Mouse (Mus musculus): ENCODE measurements around the gene Ddn.

Gene Ddn

DNA sequence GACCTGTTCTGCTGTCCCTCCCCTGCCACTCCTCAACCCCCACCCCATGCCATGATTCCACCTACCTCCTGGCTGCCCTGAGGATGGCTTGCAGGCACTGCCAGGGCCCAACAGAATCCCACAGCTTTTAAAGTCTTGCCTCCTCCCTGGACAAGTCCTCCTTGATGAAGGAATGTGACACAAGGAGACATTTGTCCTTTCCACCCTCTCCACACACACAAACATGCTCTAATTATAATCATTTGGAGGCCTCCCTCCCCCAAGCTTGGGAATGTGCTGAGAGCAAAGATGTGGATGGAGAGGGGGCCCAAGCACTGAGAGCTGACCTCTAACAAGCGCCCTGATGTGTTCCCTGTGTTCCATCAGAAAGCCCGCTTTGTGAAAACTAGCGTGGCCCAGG is at the start of gene Ddn:
Ddn (minus strand) TSS at position 101 of the 400 bp plus-strand sequence.
- DNase-seq (ENCODE audit: low spot score), result no peak

DNA sequence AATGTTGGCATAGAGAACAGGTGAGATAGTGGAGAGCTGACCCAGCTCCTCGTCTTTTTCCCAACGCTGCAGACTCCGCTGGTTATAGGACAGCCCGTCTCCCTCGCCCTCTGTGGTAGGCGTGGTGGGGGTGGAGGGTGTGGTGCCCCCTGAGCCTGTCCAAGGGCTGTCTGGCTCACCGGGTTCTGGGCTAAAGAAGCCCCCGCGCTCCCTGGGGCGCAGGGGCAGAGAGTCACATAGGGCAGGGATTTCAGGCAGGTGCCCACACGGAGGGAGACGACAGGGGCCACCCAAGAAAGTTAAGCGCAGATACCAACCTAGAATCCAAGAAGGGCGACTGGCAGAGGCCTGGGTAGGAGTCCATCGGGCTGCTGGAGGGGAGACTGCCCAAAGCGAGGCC is 44.9 kb upstream of the Ddn start:
- no peak for DNase-seq (ENCODE audit: low spot score)

DNA sequence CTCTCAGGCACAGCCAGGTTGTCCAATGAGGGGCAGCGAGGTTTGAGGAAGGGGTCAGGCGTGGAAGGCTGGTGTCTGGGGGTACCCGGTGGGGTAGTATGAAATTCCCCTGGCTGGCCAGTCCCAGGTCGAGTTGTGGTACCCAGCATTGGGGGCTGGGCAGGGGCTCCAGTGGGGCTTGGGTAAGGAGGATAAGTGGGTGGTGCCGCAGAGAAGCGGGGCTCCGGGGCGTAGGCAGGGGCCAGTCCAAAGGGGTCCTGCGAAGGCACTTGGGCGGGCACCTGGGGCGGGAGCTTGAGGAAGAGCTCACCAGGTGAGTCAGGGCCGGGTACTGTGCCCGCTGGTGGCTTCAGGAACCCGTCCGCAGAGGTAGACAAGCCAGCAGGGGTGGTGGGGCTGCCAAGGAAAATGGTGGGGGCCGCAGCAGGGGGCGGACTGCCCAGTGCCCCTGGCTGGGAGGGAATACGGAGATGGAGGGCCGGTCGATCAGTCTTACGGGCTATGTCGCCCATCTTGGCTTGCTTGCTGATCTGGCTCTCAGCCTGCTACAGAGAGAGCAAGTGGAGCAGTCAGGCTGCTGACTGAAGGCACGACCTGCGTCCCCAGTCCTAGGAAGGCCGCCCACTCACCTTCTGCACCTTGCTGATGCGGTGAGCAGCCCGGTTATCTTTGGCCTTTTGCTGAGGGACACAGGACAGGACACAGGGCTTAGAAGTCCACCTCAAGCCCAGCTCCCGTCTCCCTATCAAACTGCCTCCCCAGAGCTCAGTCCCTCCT is 44.1 kb upstream of the Ddn start:
- DNase-seq (ENCODE audit: low spot score), result no peak

DNA sequence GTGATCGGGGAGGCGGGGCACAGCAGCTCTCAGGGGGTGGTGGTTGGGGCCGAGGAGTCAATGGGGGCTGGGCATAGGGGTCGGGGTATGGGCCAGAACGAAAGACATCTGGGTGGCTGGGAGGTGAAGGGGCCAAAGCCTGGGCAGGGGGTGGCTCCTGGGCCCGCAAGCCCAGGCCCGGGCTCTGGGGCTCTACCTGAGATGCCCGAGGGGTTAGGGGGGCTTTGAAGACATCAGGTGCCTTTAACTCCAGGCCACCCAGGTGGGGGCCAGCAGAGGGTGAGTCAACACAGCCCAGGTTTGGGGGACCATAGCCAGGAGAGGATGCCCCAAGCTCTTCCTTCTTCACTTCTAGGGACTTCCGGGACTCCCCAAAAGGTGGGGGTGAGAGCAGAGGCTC is 43.4 kb upstream of the Ddn start:
- DNase-seq (ENCODE audit: low spot score), result no peak

DNA sequence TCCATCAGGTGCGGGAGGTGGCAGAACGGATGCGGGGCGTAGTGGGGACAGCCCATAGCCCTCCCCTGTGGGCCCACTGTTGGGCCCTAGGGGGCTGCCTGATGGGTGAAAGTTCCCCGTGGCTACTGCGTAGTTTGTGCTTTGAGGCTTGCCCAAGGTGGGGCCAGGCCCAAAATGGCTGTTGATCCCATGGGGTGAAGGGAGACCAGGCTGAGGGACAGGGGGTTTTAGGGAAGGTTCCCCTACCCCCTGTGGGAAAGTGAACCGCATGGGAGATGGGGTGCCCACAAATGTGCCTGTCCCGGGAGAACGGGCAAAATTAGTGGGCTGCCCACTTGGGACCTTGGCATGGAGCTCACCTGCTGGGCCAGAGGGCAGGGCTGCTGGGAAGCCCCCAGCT is 42.8 kb upstream of the Ddn start:
- no peak for DNase-seq (ENCODE audit: low spot score)

DNA sequence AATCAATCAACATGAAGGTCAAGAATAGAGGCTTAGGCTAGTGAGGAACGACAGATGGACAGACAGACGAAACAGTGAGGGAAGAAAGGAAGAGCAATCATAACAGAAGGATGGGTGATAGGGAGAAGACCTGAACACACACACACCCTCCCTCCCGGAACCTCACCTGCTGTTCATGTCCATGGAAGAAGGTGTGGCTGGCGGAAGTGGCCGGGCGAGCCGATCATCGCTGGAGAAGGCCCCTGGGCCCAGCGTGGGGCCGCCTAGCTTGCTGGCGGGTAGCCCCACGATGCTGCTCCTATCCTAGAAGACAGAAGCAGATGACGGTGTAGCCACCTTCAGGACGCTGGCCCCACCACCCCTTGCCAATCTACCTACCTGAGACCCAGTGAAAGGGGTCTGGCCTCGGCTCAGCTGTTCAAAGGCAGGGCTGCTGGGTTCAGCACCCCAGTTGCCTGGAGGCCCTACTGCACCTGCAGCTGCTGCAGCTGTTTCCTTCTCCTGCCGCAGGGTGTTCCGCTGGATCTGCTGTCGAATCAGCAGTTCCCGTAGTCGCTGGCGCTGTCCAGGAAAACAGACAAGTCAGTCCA is 42.0 kb upstream of the Ddn start:
- no peak for DNase-seq (ENCODE audit: low spot score)

DNA sequence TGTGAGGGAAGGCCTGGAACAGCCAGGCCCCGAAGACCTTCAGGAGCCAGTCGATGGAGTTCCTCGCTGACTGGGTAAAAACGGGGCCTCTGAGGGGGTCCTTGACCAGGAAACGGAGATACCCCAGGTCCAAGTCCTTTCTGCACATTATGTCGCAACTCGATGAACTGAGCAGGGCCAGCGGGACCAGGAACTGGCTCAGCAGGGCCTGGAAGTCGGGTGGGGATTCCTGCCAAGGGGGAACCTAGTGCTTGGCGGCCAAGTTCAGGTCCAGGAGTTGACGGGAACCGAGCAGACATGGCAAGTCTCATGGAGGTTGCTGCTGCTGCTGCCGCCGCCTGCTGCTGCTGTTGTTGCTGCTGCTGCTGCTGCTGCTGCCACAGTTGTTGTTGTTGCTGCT is 41.4 kb upstream of the Ddn start:
- DNase-seq (ENCODE audit: low spot score), result no peak

DNA sequence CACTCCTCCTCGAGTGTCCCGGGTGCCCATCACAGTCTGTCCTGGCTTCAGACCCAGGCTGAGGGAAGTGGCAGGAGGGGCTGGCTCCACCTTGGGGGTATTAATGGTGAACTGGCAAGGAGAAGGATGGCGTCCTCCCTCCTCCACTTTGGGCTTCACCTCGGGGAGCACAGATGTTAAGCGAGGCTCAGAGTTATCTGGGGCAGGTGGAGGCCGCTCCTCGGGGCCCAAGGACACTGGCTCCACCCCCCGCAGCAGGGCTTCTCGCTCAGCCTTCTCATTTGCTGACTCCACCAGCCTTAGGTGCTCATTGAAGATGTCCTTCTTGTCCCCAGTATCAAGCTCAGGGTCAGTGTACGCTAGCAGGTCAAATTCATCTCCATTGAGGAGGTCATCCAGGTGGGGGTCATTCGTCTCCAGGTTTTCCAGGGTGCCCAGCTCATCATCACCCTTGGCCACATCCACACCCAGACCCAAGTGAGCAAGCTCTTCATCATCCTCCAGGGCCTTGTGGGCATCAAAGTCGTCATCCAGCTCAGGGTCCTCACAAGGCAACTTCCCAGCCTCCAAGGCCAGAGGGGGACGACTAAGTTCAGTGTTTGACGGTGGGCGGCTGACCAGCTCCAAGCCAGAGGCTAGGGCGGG is 40.8 kb upstream of the Ddn start:
- no peak for DNase-seq (ENCODE audit: low spot score)

DNA sequence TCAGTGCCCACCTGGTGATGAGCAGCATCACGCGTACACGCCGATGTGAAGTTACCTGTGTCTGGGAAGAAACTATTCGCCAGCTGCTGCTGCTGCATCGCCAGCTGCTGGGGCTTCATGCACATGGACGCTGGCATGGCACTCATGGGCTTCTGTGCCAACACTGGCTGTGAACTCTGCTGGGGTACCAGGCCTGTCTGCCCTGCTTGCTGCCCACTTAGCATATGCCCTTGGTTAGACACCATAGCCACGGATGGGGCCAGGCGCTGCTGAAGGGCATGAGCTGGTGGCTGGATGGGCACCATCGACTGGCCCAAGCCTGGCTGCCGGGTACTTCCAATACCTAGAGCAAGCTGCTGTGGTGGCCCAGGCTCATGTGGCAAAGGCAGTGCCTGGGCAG is 39.9 kb upstream of the Ddn start:
- DNase-seq (ENCODE audit: low spot score), result no peak

DNA sequence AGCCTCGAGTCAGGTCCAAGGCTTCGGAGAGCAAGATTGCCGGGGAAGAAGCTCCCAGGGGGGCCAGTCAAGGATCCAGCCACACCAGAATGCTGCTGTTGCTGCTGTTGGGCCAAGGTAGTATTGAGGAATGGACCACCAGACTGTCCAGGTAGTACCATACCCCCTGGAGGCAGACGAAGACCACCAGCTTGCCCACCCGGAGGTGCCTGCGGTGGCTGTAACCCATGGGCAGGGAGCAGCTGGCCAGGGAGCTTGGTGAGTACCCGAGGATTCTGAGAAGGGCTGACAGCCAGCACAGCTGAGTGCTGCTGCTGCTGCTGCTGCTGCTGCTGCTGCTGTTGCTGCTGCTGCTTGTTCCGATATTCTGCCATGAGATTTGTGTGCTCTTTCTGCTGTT is 36.9 kb upstream of the Ddn start:
- no peak for DNase-seq (ENCODE audit: low spot score)

DNA sequence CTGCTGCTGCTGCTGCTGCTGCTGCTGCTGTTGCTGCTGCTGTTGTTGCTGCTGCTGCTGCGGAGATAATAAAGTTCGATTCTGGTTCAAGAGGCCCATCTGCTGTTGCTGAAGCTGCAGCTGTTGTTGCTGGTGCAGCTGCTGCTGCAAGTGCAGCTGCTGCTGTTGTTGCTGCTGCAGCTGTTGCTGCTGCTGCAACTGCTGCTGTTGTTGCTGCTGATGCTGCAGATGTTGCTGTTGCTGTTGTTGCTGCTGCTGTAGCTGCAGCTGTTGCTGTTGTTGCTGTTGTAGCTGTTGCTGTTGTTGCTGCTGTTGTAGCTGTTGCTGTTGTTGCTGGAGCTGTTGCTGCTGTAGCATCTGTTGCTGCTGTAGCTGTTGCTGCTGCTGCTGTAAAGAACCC is 35.9 kb upstream of the Ddn start:
- no peak for DNase-seq (ENCODE audit: low spot score)

DNA sequence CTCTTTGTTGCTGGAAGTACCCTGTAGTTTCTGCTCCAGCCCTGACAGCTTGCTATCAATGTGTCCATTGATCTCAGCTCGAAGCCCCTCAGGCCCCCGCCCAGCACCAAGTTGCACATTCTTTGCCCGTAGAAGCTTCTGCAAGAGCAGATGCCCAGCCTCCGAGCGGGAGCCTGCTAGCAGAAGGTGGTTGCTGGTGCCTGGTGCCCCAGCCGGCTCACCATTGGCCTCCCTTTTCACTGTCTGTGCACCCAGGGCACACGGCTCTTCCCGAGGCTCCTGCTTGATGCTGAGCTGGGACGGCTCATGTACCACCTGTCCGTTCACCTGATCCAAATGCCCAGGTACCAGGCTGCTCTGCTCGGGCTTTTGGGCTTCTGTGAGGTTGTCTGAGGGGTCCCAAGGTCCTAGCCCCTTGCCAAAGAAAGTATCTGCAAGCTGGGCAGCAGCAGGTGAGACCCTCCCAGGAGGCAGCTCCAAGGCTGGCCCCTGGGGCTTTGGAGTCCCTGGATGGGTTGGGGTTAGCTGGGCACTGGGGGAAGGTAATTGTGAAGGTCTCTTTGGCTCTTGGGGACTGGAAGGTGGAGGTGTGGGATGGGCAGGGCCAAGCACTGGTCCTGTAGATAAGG is 34.4 kb upstream of the Ddn start:
- no peak for DNase-seq (ENCODE audit: low spot score)

DNA sequence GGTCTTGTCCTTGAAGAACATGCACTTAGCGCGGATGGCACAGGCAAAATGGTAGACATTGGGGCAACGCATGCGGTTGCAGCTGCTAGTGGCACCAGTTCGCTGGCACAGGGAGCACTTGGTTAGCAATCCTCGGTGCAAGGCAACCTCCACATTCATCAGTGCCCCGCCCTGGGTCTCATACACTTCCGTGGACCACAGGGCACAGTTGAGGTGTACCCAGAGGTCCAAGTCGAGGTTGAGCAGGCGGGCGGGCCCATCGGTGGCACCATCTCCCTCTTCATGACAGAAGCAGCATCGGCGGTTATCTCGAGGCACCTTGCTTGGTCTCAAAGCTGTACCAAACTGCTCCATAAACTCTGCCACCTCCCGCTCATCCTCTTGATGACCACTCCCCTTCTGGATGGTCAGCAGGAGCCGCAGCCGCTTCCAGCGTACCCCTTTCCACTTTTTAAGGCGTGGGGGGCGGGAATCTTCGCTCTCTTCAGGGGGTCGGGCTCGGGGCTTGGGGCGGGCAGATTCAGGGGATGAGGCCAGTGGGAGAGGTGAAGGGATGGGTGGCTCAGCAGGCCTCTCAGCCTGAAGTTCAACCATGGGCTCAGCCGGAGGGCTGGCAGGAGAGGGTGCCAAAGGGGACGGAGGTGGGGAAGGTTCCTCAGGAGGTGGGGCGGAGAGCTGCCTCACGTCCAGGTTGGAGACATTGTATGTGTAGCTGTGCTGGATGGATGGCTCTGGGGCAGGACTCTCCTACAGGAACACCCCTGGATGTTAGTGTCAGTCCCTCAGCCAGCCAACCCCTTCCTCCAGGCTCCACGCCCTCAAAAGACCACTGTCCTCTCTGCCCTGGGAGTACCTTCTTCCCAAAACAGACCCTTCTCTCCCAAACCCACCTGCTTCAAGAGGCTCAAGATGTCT is 30.6 kb upstream of the Ddn start:
- DNase-seq (ENCODE audit: low spot score), result no peak

DNA sequence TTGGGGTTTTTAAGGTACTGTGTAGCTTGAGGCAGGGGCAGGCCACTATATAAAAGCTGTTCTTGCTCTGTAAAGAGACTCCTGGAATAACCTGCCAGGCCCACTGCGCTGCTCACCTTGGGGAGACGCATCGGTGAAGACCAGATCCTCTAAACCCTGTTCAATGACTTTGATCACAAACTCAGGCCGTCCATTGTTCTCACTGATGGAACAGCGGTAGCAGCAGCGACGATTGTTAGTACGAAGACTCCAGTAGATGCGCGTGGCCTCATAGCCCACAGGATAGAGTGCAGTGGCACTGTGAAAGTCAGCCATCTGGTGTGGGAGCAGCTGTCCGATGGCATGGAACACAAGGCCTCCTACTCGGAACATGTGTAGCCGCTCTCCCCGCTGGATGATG is 29.9 kb upstream of the Ddn start:
- DNase-seq (ENCODE audit: low spot score), result no peak

DNA sequence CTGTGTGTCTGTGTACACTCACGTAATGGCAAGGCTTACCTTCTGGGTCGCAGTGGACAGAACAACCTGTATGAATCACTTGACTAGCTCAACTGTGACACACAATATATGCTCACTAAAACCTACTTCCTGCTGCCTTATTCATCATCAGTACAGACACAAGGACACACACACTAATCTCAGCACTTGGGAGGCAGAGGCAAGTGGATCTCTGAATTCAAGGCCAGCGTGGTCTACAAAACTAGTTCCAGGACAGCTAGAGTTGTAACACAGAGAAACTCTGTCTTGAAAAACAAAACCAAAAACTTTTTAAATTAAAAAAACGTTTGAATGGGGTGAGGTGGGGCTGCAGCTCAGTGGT is 28.4 kb upstream of the Ddn start:
- DNase-seq (ENCODE audit: low spot score), result no peak

DNA sequence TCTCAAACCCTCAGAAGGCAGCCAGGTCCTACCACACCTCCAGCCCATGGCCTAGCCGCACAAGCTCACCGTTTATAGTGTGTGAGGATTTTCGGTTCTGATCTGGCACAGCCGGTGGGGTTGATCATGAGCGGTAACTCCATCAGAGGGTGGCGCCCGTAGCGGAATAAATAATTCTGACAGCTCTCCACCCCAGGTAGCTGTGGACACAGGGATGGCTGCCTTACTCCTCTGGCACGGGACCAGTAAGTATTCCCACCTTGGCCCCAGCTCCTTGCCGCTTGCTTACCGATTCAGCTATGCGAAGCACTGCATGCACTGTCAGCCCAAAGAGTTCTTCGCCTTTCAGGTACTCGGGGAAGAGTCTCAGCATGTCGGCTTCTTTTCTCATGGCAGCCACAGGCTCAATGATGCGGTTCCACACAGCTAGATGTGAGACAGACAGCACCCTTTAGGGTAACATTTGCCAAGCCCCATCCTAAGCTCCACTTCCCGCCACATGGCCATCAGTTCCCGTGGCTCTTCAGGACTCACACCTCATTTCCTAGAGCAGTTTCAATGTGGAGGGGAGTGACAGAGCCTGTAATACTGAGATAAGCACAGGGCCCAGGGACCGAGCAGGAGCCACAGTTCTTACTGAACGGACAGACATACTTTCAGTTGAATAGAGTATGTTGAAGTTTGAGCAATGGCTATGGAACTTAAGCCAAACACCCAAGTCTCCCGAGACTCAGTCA is 27.9 kb upstream of the Ddn start:
- no peak for DNase-seq (ENCODE audit: low spot score)

DNA sequence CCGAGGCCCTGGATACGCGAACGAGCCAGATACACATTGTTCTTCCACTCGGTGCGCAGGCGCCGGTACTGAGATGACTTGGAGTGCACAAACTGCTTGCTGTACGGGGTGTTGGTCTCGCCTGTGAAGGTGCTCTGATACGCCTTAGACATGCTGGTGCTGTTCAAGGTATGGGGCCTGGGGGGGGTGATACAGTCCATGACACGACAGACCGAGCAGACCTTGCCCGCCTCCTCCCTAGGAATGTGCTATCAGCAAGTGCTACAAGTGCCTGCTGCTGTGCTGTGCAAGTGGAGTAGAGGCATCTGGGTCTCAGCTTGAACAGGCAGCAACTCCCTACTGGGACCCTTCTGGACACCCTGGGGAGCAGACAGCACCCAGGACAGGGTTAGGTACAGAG is 26.0 kb upstream of the Ddn start:
- DNase-seq (ENCODE audit: low spot score), result no peak

DNA sequence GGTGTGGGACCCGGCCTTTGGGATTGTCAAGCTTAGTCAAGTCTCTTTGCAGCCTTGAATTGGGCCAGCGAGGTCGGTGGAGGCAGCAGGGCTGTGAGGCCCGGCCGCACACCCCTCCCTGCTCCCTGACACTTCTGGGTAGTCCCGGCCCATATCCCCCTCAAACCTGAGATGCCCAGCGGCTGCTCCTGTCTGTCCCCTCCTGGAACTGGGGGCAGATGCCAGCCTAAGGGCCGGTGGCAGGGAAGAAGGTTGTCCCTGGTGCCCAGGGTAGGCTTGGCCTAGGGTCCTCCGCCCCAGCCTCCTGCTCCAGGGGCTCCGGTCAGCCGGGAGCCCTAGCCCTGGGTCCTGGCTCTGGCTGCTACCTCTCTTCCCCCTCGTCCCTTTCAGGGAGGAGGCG is 24.8 kb upstream of the Ddn start:
- no peak for DNase-seq (ENCODE audit: low spot score)

DNA sequence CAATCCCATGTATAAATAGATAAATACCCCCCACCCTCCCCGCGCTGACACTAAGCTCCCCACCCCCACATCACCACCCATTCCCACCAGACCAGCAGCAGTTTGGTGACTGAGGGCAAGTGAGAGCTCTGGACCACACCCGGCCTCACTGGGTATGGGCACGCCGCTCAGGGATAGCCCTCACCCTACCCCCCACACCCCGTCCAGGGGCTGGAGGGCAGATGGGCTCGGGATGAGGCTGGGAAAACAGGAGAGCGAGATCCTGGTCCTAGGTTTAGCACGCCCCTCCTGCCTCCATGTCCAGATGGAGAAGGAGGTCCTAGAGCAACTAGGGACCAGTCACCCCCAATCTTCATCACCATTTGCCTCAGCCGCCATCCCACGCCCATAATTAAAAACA is 24.0 kb upstream of the Ddn start:
- no peak for DNase-seq (ENCODE audit: low spot score)

DNA sequence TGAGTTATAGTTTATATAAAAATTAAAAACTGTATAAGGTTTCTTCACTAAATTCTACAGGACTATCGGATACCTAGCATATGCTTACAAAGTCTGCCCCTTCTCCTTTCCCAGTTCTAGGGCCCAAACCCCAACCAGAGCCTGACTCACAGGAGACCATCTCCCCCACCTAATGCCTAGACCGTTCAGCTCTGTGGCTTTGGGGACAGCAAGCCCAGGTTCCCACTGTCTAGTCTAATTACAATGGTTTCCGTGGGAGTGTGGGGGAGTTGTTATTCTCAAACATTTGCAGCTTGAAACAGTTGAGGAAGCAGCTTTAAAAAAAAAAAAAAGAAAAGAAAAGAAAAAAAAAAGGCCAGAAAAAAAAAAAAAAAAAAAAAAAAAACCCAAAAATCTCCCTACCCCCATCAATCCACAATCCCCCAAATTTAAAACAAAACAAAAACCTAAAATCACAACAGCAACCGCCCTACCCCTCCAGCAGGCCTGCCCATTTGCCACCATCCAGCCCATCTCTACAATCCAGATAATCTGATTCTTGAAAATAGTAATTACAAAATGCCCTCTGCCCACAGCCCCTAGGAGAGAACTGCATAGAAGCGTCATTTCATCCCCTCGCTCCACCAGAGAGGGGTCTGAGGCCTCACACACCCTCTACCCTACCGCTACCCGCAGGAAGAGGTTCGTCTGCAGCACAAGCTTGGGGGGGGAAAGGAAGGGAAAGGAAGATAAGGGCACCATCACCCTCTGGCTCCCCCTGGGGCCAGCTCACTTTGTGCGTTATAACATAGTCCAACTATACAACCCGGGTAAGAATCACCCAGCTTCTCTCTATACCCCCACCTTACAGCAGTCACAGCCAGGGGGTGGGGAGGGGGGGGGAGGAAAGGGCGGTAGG is 23.1 kb upstream of the Ddn start:
- DNase-seq (ENCODE audit: low spot score), result no peak

DNA sequence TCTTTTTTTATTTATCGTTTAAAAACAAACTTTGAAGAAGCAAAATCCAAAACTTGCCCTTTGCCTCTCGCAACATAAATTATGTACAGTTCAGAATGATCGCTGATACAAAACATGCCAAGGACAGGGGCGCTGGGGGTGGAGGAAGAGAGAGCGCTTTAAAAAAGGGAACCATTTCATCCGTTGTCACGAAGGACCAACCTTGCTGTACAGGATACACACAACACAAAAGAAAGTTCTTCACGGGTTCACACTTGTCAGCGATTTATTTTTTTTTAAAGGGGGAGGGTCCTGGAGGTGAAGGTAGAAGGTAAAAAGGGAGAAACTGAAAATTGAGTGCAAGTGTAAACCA is 22.4 kb upstream of the Ddn start:
- no peak for DNase-seq (ENCODE audit: low spot score)

All from left cerebral cortex, adult 11 months (tissue).